Mouse (Mus musculus): ENCODE data around the gene Rxra. TPM values are rescaled to one million over a fixed set of nuclear protein-coding genes. Genes with fewer than 3 reads are reported as not detected.

Rxra gene
- polyA plus RNA-seq, 1 experiment from 2014 or later, result 5.2 TPM

DNA sequence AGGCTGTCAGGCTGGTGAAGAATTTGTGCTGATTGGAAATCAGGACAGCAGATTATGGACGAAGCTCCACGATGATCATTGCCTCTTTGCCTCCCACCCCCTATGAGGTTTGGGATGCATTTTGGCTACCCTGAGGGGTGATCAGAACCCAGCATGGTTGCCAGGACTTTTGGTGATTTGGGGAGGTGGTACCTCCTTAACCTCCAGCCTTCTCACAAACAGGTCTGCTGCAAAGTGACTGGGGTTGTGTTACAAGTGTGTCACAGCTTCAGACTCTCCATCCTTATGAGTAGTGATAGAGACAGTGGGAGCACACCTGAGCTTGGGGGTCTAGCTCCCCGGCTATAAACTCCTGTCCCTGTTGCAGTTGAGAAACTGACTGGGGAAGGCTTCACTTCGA, 2.1 kb downstream of the Rxra start:
- Histone ChIP-seq H3K4me3 (ENCODE audit: low read depth, low read length) (peak overlapping the region; percentile 78), H3K4me1 (replicated peaks; ENCODE audit: control insufficient read depth, insufficient read depth, low read length) (peaks cover 37% of the 10 kb centered on the region), H3K9me3 (ENCODE audit: control insufficient read depth, low read length) (no peaks in the 10 kb centered on the region), H3K27ac (ENCODE audit: low read depth, low read length) (no peak overlapping the region), H3K9ac (ENCODE audit: low read depth, low read length) (peak overlapping the region; percentile 86), H3K4me2 (peak overlapping the region; percentile 75), H3K27me3 (replicated peaks; ENCODE audit: control insufficient read depth, insufficient read depth, low read length) (peaks cover 10% of the 10 kb centered on the region; the same call in 1 of the 2 replicates), H3K36me3 (ENCODE audit: control insufficient read depth, insufficient read depth, low read length) (no peaks in the 10 kb centered on the region)
- DNase-seq (ENCODE audit: low spot score) (no peak), ATAC-seq (replicated peaks; ENCODE audit: low FRiP score) (no peak)
- 38% methylated on average over 4 of the region's 4 CpGs for WGBS

DNA sequence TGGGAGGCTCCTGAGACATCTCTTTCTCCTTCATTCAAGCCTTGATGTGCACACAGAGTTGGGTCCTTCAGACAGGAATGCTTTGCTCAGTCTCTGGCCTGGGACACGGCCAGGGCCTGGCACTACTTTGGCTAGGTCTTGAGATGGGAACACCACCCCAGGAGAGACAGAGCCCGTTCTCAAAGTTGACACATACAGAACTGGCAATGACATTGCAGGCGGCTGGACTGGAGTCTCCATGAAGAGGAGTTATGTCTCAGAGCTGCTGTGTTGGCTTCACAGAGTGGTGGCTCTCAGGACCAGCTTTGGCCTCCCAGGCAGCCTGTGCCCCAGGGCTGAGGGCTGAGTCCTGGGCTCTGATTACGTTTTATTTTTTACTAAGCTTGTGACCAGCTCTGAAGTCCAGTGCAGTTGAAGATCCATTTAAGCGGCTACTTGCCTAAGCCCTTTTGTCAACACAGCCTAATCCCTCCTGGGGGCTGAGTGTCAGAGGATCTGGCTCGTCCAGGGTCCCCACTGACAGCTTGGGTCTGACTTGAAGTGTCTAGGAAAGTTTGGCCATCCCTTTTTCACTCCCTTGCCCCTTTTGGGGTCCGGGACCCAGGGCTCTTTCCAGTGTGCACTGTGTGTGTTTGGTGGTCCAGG, 2.7 kb downstream of the Rxra start:
- DNase-seq (ENCODE audit: low spot score), result no peak
- H3K9me3 ChIP-seq (ENCODE audit: control insufficient read depth, low read length), result no peaks in the 10 kb centered on the region
- WGBS, result 61% methylated on average over 7 of the region's 7 CpGs
- H3K4me1 ChIP-seq (replicated peaks; ENCODE audit: control insufficient read depth, insufficient read depth, low read length), result peaks cover 42% of the 10 kb centered on the region
- peak overlapping the region; percentile 50; the same call in 1 of the 2 replicates for H3K9ac ChIP-seq (ENCODE audit: low read depth, low read length)
- H3K27ac ChIP-seq (ENCODE audit: low read depth, low read length), result peak overlapping the region; percentile 8; the same call in 1 of the 2 replicates
- peak overlapping the region; percentile 75 for H3K4me2 ChIP-seq
- H3K36me3 ChIP-seq (ENCODE audit: control insufficient read depth, insufficient read depth, low read length), result no peaks in the 10 kb centered on the region
- no peak for ATAC-seq (replicated peaks; ENCODE audit: low FRiP score)
- peak overlapping the region; percentile 78 for H3K4me3 ChIP-seq (ENCODE audit: low read depth, low read length)
- H3K27me3 ChIP-seq (replicated peaks; ENCODE audit: control insufficient read depth, insufficient read depth, low read length), result peaks cover 10% of the 10 kb centered on the region; the same call in 1 of the 2 replicates

DNA sequence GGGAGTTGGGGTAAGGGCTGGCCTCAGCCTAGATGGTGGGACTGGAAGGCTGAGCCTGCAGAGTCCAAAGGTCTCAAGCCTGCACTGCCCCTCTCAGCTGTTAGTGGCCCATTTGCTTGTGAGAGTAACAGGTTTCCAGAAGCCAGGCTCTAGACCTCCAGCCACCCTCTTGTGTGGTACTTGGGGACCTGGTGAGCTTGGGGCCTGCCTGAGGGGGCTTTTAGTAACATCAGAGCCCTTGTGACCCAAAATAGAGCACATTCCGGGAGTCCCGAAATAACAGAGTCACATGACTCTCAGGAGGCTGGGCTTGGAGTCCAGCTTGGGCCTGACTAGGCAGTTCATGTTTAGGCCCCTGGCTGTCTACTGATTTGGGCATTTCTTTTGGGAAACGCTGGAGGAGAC, 3.4 kb downstream of the Rxra start:
- H3K4me1 ChIP-seq (replicated peaks; ENCODE audit: control insufficient read depth, insufficient read depth, low read length), result peaks cover 49% of the 10 kb centered on the region
- H3K27ac ChIP-seq (ENCODE audit: low read depth, low read length), result peak overlapping the region; percentile 34; the same call in 1 of the 2 replicates
- peak overlapping the region; percentile 75 for H3K4me2 ChIP-seq
- ATAC-seq (replicated peaks; ENCODE audit: low FRiP score) (no peak), DNase-seq (ENCODE audit: low spot score) (no peak)
- no peak overlapping the region for H3K4me3 ChIP-seq (ENCODE audit: low read depth, low read length)
- H3K36me3 ChIP-seq (ENCODE audit: control insufficient read depth, insufficient read depth, low read length), result no peaks in the 10 kb centered on the region
- H3K9ac ChIP-seq (ENCODE audit: low read depth, low read length), result peak overlapping the region; percentile 50
- peaks cover 10% of the 10 kb centered on the region; the same call in 1 of the 2 replicates for H3K27me3 ChIP-seq (replicated peaks; ENCODE audit: control insufficient read depth, insufficient read depth, low read length)
- no peaks in the 10 kb centered on the region for H3K9me3 ChIP-seq (ENCODE audit: control insufficient read depth, low read length)
- WGBS, result 33% methylated on average over 3 of the region's 3 CpGs

DNA sequence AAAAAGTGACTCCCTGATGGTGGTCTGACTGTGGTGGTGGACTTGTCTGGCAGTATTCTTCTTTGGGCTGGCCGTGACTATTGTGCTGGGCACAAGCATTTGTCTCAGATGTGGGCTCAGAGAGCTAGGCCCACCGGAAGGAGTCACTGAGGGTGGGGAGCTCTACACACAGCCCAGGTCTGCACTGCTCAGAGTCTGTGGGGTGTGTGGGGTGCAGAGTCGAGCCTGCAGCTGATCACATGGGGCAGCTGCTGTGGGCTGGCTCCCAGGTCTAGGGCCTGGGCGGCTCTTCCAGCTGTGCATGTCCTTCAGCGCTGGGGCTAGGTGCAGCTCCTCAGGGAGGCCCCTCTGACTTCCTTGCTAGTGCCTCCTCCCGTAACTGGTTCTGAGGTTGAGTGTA, 3.8 kb downstream of the Rxra start:
- Histone ChIP-seq H3K27ac (ENCODE audit: low read depth, low read length) (peak overlapping the region; percentile 34; the same call in 1 of the 2 replicates), H3K4me1 (replicated peaks; ENCODE audit: control insufficient read depth, insufficient read depth, low read length) (peaks cover 49% of the 10 kb centered on the region), H3K9ac (ENCODE audit: low read depth, low read length) (peak overlapping the region; percentile 31; the same call in 1 of the 2 replicates), H3K27me3 (replicated peaks; ENCODE audit: control insufficient read depth, insufficient read depth, low read length) (peaks cover 10% of the 10 kb centered on the region; the same call in 1 of the 2 replicates), H3K4me3 (ENCODE audit: low read depth, low read length) (no peak overlapping the region), H3K36me3 (ENCODE audit: control insufficient read depth, insufficient read depth, low read length) (no peaks in the 10 kb centered on the region), H3K9me3 (ENCODE audit: control insufficient read depth, low read length) (no peaks in the 10 kb centered on the region), H3K4me2 (peak overlapping the region; percentile 75)
- ATAC-seq (replicated peaks; ENCODE audit: low FRiP score) (no peak), DNase-seq (ENCODE audit: low spot score) (no peak)
- WGBS, result 60% methylated on average over 6 of the region's 6 CpGs

DNA sequence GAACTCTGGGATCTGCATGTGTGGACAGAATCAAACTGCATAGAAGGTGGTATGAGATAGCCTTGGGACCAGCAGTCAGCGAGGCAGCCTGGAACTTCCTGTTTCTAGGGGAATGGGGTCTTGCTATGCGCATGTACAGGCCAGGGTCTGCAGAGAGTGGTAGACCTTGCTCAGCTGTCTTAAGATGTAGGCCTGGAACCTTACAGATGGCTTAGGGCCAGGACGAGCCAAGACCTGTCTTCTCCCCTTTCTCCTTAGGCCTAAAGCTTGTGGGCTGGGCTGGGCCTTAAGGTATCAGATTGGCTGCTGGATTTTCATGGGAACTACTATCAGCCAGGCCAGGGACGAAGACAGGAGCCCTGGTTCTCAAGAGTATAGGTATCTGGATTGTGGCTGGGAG, 4.4 kb downstream of the Rxra start:
- Histone ChIP-seq H3K27ac (ENCODE audit: low read depth, low read length) (no peak overlapping the region), H3K27me3 (replicated peaks; ENCODE audit: control insufficient read depth, insufficient read depth, low read length) (peaks cover 10% of the 10 kb centered on the region; the same call in 1 of the 2 replicates), H3K4me2 (peak overlapping the region; percentile 75; the same call in 1 of the 2 replicates), H3K4me1 (replicated peaks; ENCODE audit: control insufficient read depth, insufficient read depth, low read length) (peaks cover 49% of the 10 kb centered on the region), H3K4me3 (ENCODE audit: low read depth, low read length) (no peak overlapping the region), H3K36me3 (ENCODE audit: control insufficient read depth, insufficient read depth, low read length) (no peaks in the 10 kb centered on the region), H3K9ac (ENCODE audit: low read depth, low read length) (no peak overlapping the region), H3K9me3 (ENCODE audit: control insufficient read depth, low read length) (no peaks in the 10 kb centered on the region)
- ATAC-seq (replicated peaks; ENCODE audit: low FRiP score) (no peak), DNase-seq (ENCODE audit: low spot score) (no peak)
- WGBS, result 72% methylated on average over 4 of the region's 4 CpGs

DNA sequence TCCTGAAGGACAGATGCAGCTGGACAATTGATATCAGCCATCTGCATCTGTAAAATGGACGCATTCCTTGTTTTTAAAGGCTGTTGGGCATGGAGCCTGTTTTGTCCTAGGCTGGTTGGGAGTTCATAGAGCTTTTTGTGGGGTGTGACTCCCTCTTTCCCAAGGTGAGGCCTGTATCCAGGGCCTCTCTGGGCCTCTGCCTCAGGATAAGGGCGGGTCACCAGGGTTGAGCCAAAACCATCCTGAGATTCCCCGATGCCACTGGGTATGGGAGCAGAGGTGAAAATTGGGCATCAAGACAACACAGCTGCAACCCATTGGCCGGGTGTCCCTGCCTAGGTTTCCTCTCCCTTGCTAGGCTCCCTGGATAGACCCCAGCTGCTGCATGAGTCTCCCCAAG, 5.2 kb downstream of the Rxra start:
- Histone ChIP-seq H3K9ac (ENCODE audit: low read depth, low read length) (no peak overlapping the region), H3K36me3 (ENCODE audit: control insufficient read depth, insufficient read depth, low read length) (no peaks in the 10 kb centered on the region), H3K9me3 (ENCODE audit: control insufficient read depth, low read length) (no peaks in the 10 kb centered on the region), H3K4me3 (ENCODE audit: low read depth, low read length) (no peak overlapping the region), H3K27ac (ENCODE audit: low read depth, low read length) (no peak overlapping the region), H3K27me3 (replicated peaks; ENCODE audit: control insufficient read depth, insufficient read depth, low read length) (peaks cover 6% of the 10 kb centered on the region; the same call in 1 of the 2 replicates), H3K4me1 (replicated peaks; ENCODE audit: control insufficient read depth, insufficient read depth, low read length) (peaks cover 43% of the 10 kb centered on the region), H3K4me2 (no peak overlapping the region)
- 69% methylated on average over 4 of the region's 4 CpGs for WGBS
- no peak for ATAC-seq (replicated peaks; ENCODE audit: low FRiP score)
- no peak for DNase-seq (ENCODE audit: low spot score)

DNA sequence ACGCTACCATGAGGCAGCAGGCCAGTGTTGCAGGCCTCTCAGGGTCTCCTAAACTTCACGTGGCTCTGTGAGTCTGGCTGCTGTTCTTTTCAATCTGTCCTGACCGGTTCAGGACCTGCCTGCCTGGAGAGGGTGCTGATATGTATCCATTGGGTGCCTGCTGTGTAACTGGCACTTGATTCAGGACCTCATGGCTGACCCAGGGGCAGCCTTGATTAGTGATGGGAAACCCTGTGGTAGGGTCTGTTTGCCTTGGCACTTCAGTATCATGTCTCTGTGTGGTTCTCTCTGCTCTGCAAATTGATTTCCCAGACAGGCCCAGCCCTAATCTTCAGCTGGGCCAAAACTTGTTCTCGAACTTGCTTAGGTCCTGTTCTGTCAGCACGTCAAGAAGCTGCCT, 5.9 kb downstream of the Rxra start:
- Histone ChIP-seq H3K4me2 (no peak overlapping the region), H3K9me3 (ENCODE audit: control insufficient read depth, low read length) (no peaks in the 10 kb centered on the region), H3K4me3 (ENCODE audit: low read depth, low read length) (no peak overlapping the region), H3K9ac (ENCODE audit: low read depth, low read length) (no peak overlapping the region), H3K4me1 (replicated peaks; ENCODE audit: control insufficient read depth, insufficient read depth, low read length) (peaks cover 42% of the 10 kb centered on the region), H3K27me3 (replicated peaks; ENCODE audit: control insufficient read depth, insufficient read depth, low read length) (peaks cover 2% of the 10 kb centered on the region; the same call in 1 of the 2 replicates), H3K36me3 (ENCODE audit: control insufficient read depth, insufficient read depth, low read length) (no peaks in the 10 kb centered on the region), H3K27ac (ENCODE audit: low read depth, low read length) (no peak overlapping the region)
- ATAC-seq (replicated peaks; ENCODE audit: low FRiP score), result no peak
- no peak for DNase-seq (ENCODE audit: low spot score)
- WGBS, result 76% methylated on average over 5 of the region's 5 CpGs

DNA sequence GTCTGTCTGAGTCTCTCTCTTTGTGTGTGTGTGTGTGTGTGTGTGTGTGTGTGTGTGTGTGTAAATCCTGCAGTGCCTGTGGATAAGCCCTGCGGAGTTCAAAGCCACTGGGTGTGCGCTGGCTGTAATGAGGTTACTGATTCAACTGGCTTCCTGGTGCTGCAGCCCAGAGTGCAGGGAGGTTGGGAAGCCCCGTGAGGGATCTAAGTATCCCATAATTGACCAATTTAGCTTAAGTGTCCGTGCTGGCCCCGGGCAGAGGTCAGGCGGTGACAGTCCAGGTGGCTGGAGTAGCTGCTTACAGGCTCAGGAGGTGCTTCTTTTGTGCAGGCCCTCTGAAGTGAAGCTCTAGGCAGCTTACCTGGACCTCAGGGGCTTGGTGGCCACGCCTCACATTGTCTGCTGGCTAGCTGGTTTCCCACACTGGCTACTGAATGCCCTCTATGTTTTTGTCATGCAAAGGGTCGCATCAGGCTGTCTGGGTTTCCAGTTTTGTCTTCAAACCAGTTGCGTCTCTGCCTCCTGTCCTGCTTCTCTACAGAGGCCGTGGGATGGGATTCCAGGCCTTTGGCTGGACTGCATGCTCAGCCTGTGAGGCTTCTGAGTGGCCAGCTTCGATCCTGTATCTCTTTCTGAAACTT, 7.9 kb downstream of the Rxra start:
- 67% methylated on average over 11 of the region's 11 CpGs for WGBS
- DNase-seq (ENCODE audit: low spot score) (no peak), ATAC-seq (replicated peaks; ENCODE audit: low FRiP score) (no peak)
- H3K36me3 ChIP-seq (ENCODE audit: control insufficient read depth, insufficient read depth, low read length), result no peaks in the 10 kb centered on the region
- no peaks in the 10 kb centered on the region for H3K27me3 ChIP-seq (replicated peaks; ENCODE audit: control insufficient read depth, insufficient read depth, low read length)
- no peak overlapping the region for H3K27ac ChIP-seq (ENCODE audit: low read depth, low read length)
- peaks cover 44% of the 10 kb centered on the region for H3K4me1 ChIP-seq (replicated peaks; ENCODE audit: control insufficient read depth, insufficient read depth, low read length)
- no peak overlapping the region for H3K9ac ChIP-seq (ENCODE audit: low read depth, low read length)
- no peak overlapping the region for H3K4me3 ChIP-seq (ENCODE audit: low read depth, low read length)
- no peaks in the 10 kb centered on the region for H3K9me3 ChIP-seq (ENCODE audit: control insufficient read depth, low read length)
- H3K4me2 ChIP-seq, result no peak overlapping the region

Data from liver, embryonic 11.5 days (tissue).